Mouse (Mus musculus): ENCODE results near the gene Tns1. TPM values are rescaled to one million over a fixed set of nuclear protein-coding genes. Genes with fewer than 3 reads are reported as not detected.

The Tns1 gene
- polyA plus RNA-seq, 1 experiment from 2014 or later = 44.4 TPM

GRCm38 (mm10) chr1:73955259-73955842, 168.9 kb downstream of the Tns1 start:
- ATAC-seq (ENCODE audit: low FRiP score, low read depth) = peak; percentile 21; the same call in 1 of the 2 replicates
- H3K4me1 ChIP-seq = peaks cover 50% of the 10 kb centered on the region
- no peak overlapping the region for H3K4me3 ChIP-seq
- 31% methylated on average over 4 of the region's 4 CpGs for WGBS
- H3K27me3 ChIP-seq = no peaks in the 10 kb centered on the region
- H3K36me3 ChIP-seq = peaks cover 40% of the 10 kb centered on the region
- no peaks in the 10 kb centered on the region for H3K9me3 ChIP-seq
- H3K9ac ChIP-seq = no peak overlapping the region
- peak overlapping the region; percentile 69; the same call in 1 of the 2 replicates for H3K27ac ChIP-seq
- H3K4me2 ChIP-seq (replicated peaks) = 0 out of 2 replicates have a peak overlapping the region, but pooled peaks have one; percentile 11

DNA sequence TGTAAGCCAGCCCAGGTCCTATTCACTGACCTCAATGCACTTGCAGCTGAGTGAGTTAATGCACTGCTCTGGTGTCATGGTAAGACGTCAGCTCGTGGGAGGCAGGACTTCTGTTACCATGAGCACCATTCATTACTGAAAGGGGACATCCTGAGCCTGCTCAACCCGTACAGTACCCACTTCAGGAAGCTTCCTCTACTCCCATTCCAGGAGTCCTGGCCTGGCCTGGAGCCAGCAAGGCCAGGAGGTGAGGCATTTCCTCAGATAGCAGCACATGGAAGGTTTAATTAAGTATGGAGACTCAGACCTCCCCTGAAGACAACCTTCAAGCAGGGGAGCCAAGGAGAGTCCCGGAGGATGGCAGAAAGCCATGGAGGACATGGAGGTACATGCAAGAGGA, 169.6 kb downstream of the Tns1 start:
- no peak overlapping the region for H3K4me3 ChIP-seq
- 56% methylated on average over 4 of the region's 4 CpGs for WGBS
- H3K4me1 ChIP-seq = peaks cover 50% of the 10 kb centered on the region
- no peak overlapping the region for H3K4me2 ChIP-seq (replicated peaks)
- no peaks in the 10 kb centered on the region for H3K9me3 ChIP-seq
- H3K27ac ChIP-seq = peak overlapping the region; percentile 69; the same call in 1 of the 2 replicates
- H3K9ac ChIP-seq = no peak overlapping the region
- H3K27me3 ChIP-seq = no peaks in the 10 kb centered on the region
- peaks cover 47% of the 10 kb centered on the region for H3K36me3 ChIP-seq
- no peak for ATAC-seq (ENCODE audit: low FRiP score, low read depth)

- Histone ChIP-seq H3K27ac (no peak overlapping the region), H3K4me1 (peaks cover 54% of the 10 kb centered on the region), H3K4me2 (replicated peaks) (no peak overlapping the region), H3K4me3 (no peak overlapping the region), H3K9ac (no peak overlapping the region), H3K9me3 (no peaks in the 10 kb centered on the region), H3K27me3 (no peaks in the 10 kb centered on the region), H3K36me3 (peaks cover 50% of the 10 kb centered on the region)
- WGBS = 91% methylated on average over 6 of the region's 6 CpGs
- no peak for ATAC-seq (ENCODE audit: low FRiP score, low read depth)
Measured at GRCm38 (mm10) chr1:73954015-73954408, 170.2 kb downstream of the Tns1 start.

DNA sequence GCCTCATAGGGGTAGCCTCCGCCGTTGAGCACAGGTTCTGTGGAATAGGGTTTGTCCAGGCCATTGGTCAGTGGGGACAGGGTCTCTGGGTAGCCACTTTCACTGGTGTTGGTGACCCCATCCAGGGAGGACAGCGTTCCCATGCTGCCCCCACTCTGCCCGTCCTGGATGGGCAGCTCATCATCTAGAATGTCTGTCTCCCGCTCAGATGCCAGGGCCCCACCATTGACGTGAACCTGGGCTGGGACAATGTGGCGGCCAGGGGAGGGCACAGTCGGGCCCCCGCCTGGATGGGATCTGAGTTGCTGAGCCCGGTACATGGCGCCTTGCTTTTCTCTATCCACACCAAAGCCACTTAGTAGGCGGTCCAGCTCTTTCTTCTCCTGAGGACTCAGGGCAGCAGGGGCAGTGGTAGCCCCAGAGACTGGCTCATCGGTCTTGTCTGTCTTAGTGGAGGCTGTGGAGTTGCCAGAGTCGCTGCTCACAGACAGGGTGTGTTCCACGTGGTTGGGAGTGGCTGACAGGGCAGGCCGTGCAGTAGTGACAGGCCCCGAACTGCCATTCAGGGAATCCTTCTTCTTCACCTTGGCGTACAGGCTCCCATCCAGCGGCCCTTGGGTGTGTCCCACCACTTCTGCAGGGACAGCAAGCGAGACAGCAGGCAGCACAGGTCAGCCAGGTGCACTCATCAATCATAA, 170.8 kb downstream of the Tns1 start:
- ATAC-seq (ENCODE audit: low FRiP score, low read depth) = no peak
- Histone ChIP-seq H3K4me3 (no peak overlapping the region), H3K27me3 (no peaks in the 10 kb centered on the region), H3K9ac (no peak overlapping the region), H3K36me3 (peaks cover 50% of the 10 kb centered on the region), H3K9me3 (no peaks in the 10 kb centered on the region), H3K4me1 (peaks cover 54% of the 10 kb centered on the region), H3K4me2 (replicated peaks) (no peak overlapping the region), H3K27ac (no peak overlapping the region)
- 90% methylated on average over 20 of the region's 20 CpGs for WGBS

- H3K36me3 ChIP-seq = peaks cover 45% of the 10 kb centered on the region
- no peaks in the 10 kb centered on the region for H3K27me3 ChIP-seq
- no peaks in the 10 kb centered on the region for H3K9me3 ChIP-seq
- ATAC-seq (ENCODE audit: low FRiP score, low read depth) = no peak
- 81% methylated on average over 10 of the region's 10 CpGs for WGBS
- no peak overlapping the region for H3K27ac ChIP-seq
- H3K4me1 ChIP-seq = peaks cover 45% of the 10 kb centered on the region
- H3K4me2 ChIP-seq (replicated peaks) = no peak overlapping the region
- no peak overlapping the region for H3K4me3 ChIP-seq
- no peak overlapping the region for H3K9ac ChIP-seq
Measured at GRCm38 (mm10) chr1:73952598-73952997, 171.7 kb downstream of the Tns1 start.

DNA sequence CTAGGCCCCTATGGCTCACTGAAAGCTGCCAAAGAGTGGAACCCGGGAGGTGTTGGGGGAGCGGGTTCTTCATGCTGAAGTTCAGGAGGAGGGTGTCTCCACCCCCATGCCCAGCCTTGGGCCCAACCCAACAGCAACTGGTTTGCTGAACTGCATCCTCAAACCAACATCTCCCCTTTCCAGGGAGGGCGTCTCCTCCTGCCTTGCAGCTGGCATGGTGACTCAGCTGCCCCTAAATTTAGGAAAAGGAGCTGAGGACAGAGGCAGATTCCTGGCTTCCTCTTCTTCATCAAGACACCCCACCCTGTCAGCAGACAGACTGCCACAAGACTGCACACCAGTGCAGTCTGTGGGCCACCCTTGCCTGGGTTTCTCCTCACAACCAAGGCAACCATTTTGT, 173.1 kb downstream of the Tns1 start:
- Histone ChIP-seq H3K4me3 (no peak overlapping the region), H3K4me2 (replicated peaks) (no peak overlapping the region), H3K9ac (no peak overlapping the region), H3K27ac (no peak overlapping the region), H3K27me3 (no peaks in the 10 kb centered on the region), H3K4me1 (peaks cover 32% of the 10 kb centered on the region), H3K36me3 (peaks cover 45% of the 10 kb centered on the region), H3K9me3 (no peaks in the 10 kb centered on the region)
- ATAC-seq (ENCODE audit: low FRiP score, low read depth) = no peak
- 85% methylated on average over 3 of the region's 3 CpGs for WGBS

DNA sequence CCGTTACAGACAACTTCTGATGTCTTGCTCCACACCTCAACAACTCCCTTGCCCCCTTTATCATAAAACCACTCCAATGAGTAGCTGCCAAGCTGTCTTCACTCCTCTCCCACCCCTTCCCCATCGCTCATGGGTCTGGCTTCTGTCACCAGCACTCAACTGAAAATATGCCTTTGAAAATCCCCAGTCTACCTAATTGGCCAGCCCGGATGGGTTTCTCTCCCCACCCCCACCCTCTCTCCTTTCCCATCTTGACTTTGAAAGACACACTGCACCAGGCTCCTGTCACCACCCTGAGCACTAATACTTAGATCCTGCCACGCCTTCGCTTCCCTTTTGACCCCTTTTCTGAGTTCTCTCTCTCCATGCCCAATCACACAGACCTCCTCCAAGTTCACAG, 175.5 kb downstream of the Tns1 start:
- ATAC-seq (ENCODE audit: low FRiP score, low read depth) = no peak
- 34% methylated on average over 5 of the region's 5 CpGs for WGBS
- Histone ChIP-seq H3K27me3 (no peaks in the 10 kb centered on the region), H3K9ac (no peak overlapping the region), H3K9me3 (no peaks in the 10 kb centered on the region), H3K4me3 (no peak overlapping the region), H3K4me1 (peaks cover 25% of the 10 kb centered on the region), H3K4me2 (replicated peaks) (no peak overlapping the region), H3K36me3 (peaks cover 42% of the 10 kb centered on the region), H3K27ac (no peak overlapping the region)

GRCm38 (mm10) chr1:73947525-73948304, 176.5 kb downstream of the Tns1 start:
- H3K4me3 ChIP-seq = no peak overlapping the region
- H3K4me1 ChIP-seq = peaks cover 36% of the 10 kb centered on the region
- H3K27me3 ChIP-seq = no peaks in the 10 kb centered on the region
- peaks cover 34% of the 10 kb centered on the region for H3K36me3 ChIP-seq
- no peak overlapping the region for H3K27ac ChIP-seq
- no peak for ATAC-seq (ENCODE audit: low FRiP score, low read depth)
- no peak overlapping the region for H3K9ac ChIP-seq
- 81% methylated on average over 15 of the region's 15 CpGs for WGBS
- H3K9me3 ChIP-seq = no peaks in the 10 kb centered on the region
- H3K4me2 ChIP-seq (replicated peaks) = no peak overlapping the region

GRCm38 (mm10) chr1:73946701-73947100, 177.5 kb downstream of the Tns1 start:
- Histone ChIP-seq H3K4me3 (no peak overlapping the region), H3K4me2 (replicated peaks) (no peak overlapping the region), H3K9me3 (no peaks in the 10 kb centered on the region), H3K9ac (no peak overlapping the region), H3K27ac (no peak overlapping the region), H3K27me3 (no peaks in the 10 kb centered on the region), H3K36me3 (peaks cover 30% of the 10 kb centered on the region), H3K4me1 (peaks cover 46% of the 10 kb centered on the region)
- no peak for ATAC-seq (ENCODE audit: low FRiP score, low read depth)
- WGBS = 85% methylated on average over 7 of the region's 7 CpGs

DNA sequence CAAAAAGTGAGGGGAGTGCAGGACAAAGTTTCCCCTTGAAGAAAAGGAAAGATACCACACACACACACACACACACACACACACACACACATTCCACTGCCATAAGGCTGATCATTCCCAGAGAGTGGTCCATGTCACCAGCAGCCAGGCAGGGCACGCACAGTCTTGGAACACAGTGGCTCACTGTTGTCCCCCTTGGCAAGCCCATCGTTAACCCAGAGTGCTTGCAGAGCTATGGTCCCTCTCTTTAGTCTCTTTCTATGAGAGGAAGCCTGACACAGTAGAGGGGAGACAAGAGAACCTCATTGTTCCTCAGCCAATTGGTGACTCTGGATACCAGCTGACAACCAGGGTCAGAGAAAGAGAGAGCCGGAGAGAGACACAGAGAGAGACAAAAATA, 179.9 kb downstream of the Tns1 start:
- H3K4me3 ChIP-seq = no peak overlapping the region
- no peaks in the 10 kb centered on the region for H3K9me3 ChIP-seq
- no peaks in the 10 kb centered on the region for H3K27me3 ChIP-seq
- ATAC-seq (ENCODE audit: low FRiP score, low read depth) = no peak
- H3K4me1 ChIP-seq = peaks cover 46% of the 10 kb centered on the region
- peaks cover 28% of the 10 kb centered on the region; the same call in 1 of the 2 replicates for H3K36me3 ChIP-seq
- no peak overlapping the region for H3K4me2 ChIP-seq (replicated peaks)
- no peak overlapping the region; the same call in 1 of the 2 replicates for H3K9ac ChIP-seq
- peak overlapping the region; percentile 79 for H3K27ac ChIP-seq
- 56% methylated on average over 3 of the region's 3 CpGs for WGBS

DNA sequence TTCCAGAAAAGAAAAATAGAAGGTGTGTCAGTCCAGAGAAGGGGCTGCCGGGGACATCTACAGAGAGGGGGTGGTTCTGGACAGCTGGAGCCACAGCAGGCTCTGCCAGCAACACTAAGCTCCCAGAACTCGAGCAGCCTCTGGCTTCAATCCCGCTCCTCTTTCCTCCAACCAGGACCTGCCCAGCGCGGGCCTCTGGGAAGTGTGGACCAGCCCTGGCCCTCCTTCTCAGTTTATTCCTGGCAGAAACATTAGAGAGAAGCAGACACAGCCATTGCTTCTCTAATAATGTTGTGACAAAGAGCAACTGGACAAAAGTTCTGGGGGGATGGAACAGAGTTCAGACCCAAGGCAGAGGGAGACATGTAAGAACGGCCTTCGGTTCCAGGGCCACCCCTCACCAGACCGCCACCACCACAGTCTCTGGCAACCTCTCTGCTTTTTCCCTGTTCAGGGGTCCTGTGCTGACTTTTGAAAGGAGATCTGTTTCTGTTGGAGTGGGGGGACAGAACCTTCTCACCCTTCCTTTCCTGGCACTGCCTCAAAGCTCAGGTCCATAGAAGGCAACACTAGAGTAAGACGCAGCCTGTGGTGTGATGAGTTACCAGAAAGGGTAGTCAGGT, 180.5 kb downstream of the Tns1 start:
- WGBS = 69% methylated on average over 9 of the region's 9 CpGs
- no peaks in the 10 kb centered on the region for H3K9me3 ChIP-seq
- no peak overlapping the region for H3K4me3 ChIP-seq
- peaks cover 28% of the 10 kb centered on the region; the same call in 1 of the 2 replicates for H3K36me3 ChIP-seq
- peak; percentile 50; the same call in 1 of the 2 replicates for ATAC-seq (ENCODE audit: low FRiP score, low read depth)
- no peaks in the 10 kb centered on the region for H3K27me3 ChIP-seq
- H3K4me1 ChIP-seq = peaks cover 41% of the 10 kb centered on the region
- no peak overlapping the region for H3K4me2 ChIP-seq (replicated peaks)
- no peak overlapping the region for H3K9ac ChIP-seq
- peak overlapping the region; percentile 79 for H3K27ac ChIP-seq

- Histone ChIP-seq H3K4me3 (no peak overlapping the region), H3K36me3 (peaks cover 33% of the 10 kb centered on the region; the same call in 1 of the 2 replicates), H3K9me3 (no peaks in the 10 kb centered on the region), H3K4me2 (replicated peaks) (no peak overlapping the region), H3K4me1 (peaks cover 37% of the 10 kb centered on the region), H3K27me3 (no peaks in the 10 kb centered on the region), H3K27ac (peak overlapping the region; percentile 79), H3K9ac (no peak overlapping the region)
- no peak for ATAC-seq (ENCODE audit: low FRiP score, low read depth)
- 79% methylated on average over 5 of the region's 5 CpGs for WGBS
Measured at GRCm38 (mm10) chr1:73943255-73943654, 181.0 kb downstream of the Tns1 start.

All from limb, embryonic 13.5 days (tissue).